Mouse (Mus musculus) thymus, postnatal 4 days (tissue): ENCODE results near the gene Ttll13.

Experiments used
- DNase-seq: peaks from one replicate; pipeline ENCODE4 v3.0.0; 2021

Gene Ttll13

GRCm38 (mm10) chr7:80246148-80246721 lies at the start of gene Ttll13:
TSS of gene Ttll13 (plus strand) at chr7:80246376.
- peak; percentile 98 for DNase-seq

- peak; percentile 57 for DNase-seq
Observed at GRCm38 (mm10) chr7:80197371-80197770, 48.8 kb upstream of the Ttll13 start.

DNA sequence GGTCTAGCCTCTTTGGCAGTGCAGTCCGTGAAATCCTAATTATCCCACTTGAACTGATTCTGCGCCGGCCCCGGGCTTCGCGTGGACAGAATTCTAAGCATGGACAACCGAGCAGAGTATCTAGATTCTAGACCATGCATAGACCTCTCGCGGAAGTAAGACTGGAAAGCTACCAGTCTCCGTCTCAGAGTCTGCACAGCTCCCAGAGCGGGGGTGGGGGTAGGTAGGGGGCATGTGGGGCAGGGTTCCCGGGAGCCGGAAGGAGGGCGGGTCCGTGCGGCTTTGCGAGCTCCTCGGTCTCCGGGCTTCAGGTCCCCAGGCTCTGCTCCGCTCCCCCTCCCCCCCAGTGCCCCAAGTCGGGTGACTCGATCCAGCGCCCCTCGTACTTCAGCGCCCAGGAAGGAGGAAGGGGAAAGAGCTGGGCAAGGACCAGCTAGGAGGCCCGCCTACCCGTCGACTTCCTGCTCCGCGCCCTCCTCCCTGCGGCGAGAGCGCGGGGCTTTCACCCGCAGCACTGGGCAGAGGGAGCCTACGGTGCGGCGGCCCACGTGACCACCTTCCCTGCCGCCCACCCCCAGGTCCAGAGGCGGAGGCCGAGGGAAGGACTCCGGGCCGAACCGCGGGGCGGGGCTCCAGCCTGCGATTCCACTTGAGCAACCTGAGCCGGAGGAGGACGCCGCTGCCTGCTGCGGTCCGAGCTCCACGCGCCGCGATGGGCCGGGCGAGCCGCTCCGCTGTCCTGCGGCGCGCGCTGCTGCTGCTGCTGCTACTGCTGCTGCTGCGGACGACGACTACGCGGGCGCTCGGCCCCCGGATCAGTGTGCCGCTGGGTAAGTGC lies 48.0 kb upstream of the Ttll13 start:
- DNase-seq = peak; percentile 77

DNA sequence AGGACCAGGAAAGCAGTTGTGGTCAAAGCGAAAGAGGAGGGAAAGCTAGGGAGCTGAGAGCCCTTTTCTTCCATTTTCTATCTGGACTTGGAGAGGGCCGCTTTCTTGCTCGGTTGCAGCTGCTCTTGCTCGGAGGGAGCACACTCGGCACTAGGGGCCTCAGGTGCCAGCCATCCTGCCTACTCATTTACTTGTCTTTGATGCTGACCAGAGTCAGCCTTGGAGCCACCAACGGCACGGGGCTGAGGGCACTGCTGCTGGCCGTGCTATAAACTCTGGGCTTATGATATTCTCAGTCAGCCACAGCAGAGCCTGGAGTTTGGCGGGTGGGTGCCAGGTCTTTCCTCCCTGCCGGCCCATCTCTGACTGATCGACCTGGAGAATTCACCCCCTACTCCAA lies 47.3 kb upstream of the Ttll13 start:
- DNase-seq = peak; percentile 58

DNA sequence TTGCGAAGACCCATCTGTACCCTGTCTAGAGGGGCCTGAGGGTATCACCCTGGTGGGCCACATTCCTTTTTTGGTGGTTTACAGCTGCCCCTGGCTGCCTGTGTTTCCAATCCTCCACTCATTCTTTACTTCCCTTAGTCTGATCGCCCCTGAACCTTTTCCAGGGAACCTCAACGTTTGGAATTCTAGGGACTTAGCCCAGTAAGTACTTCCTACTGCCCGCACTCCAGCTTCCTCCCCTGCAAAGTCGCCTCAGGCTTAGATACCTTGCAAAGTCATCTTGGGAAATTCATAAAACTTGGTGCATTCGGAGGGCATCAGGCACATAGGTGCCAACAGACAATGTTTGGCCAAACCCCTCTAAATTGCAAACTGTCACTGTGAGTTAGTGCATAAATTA lies 46.9 kb upstream of the Ttll13 start:
- no peak for DNase-seq

GRCm38 (mm10) chr7:80199851-80200587 lies 46.2 kb upstream of the Ttll13 start:
- no peak for DNase-seq

DNA sequence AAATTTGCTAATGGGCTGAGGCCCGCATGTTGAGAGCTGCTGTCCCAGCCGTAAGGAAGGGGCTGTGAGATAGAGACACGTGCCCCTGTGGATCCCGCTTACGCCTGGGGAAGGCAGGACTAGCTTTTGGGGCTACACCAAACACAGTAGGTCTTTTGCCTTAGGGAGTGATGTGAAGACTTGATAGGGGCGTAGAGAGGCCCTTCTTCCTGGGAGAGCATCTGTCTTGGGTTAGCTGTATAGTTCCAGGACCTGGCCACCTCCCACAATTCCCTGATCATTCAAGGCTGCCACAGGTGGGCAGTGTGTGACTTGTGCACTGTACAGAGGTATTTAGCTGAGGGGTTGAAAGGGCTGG lies 45.6 kb upstream of the Ttll13 start:
- DNase-seq = no peak

GRCm38 (mm10) chr7:80200963-80201539 lies 45.1 kb upstream of the Ttll13 start:
- no peak for DNase-seq

GRCm38 (mm10) chr7:80201888-80202540 lies 44.2 kb upstream of the Ttll13 start:
- no peak for DNase-seq

DNA sequence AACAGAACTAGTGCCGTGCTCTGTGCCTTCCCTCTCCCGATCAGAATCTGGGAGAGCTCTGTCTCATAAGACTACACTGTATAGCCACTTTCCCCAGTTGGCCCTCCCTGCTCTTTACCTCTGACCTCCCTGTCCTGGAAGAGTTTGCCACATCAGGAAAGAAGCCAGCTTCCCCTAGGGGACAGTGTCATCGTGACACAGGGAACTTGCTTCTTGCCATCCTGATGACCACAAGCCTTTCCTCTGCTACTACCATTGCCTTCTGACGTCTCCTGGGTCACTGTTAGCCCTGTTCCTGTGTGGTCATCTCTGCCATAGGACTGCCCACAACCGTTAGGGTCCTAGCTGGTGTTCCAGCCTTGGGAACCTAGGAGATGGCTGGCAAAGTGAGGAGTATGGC lies 43.2 kb upstream of the Ttll13 start:
- DNase-seq = no peak

GRCm38 (mm10) chr7:80203638-80204096 lies 42.5 kb upstream of the Ttll13 start:
- no peak for DNase-seq

- DNase-seq = no peak
Observed at GRCm38 (mm10) chr7:80204362-80204761, 41.8 kb upstream of the Ttll13 start.

DNA sequence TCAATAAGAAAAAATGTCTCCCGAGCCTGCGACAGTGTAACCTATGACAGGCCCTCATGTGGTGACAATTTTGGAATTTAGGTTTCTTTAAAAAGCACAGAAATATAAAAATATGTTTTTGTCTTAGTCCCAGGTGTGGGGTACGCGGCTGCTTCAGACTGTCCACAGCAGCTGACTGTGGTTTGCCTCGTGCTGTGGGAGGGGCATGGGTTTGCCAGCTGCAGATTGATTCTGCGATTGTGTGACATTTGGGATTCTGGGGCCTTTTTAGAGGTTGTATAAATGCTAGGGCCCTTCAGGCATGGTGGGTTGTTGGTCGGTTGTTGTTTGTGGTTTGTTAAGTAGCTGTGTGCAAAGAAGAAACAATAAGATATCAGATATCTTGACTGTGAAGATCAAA lies 41.2 kb upstream of the Ttll13 start:
- peak; percentile 67 for DNase-seq

- no peak for DNase-seq
Observed at GRCm38 (mm10) chr7:80205705-80206589, 40.2 kb upstream of the Ttll13 start.

DNA sequence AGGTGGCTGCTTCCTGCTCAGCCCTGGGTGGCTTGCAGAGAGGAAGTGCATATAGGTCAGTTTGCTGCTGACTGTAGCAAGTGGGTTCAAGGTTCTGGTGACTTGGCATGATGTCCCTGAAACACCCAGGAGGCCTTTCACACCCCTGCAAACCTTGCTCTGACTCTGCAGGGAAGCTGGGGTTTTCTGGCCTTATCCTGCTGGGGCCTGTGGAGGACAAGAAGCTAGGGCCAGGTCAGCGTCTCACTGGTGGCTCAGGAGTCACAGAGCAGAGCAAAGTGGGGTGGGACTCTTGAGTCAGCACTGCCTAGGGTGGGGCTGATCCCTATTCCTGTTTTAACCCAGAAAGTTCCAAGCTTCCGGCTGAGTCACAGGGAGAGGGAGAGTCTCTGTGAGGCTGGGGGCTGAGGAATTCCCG lies 38.9 kb upstream of the Ttll13 start:
- DNase-seq = no peak

DNA sequence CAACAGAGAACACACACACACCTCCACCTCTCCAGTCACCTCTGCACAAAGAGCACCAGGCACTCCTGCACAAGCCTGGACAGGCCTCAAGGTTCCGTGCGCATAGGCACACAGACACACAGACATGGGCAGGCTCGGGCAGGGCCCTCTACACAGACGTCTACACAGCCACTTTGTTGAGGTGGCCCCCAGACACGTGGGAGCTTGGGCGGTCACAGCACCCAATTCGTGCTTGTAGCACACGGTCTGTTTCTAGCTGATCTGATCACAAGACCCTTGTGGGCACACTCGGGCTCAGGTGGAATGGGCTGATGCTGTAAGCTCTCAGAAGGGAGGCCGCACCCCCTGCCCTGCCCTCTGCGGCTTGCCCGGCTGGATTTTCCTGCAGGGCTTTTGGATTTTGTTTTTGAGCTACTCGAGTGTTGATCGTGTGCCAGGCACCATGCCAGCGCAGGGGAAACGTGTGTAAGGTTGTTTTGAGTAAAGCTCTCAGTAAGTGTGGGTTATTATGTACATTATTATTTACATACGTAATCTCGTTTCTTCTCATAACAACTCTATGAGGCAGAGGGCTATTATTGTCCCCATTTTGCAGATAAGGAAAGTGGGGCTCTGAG lies 38.0 kb upstream of the Ttll13 start:
- no peak for DNase-seq

GRCm38 (mm10) chr7:80208738-80209430 lies 37.3 kb upstream of the Ttll13 start:
- DNase-seq = no peak

- DNase-seq = peak; percentile 61
Observed at GRCm38 (mm10) chr7:80209669-80210068, 36.5 kb upstream of the Ttll13 start.

DNA sequence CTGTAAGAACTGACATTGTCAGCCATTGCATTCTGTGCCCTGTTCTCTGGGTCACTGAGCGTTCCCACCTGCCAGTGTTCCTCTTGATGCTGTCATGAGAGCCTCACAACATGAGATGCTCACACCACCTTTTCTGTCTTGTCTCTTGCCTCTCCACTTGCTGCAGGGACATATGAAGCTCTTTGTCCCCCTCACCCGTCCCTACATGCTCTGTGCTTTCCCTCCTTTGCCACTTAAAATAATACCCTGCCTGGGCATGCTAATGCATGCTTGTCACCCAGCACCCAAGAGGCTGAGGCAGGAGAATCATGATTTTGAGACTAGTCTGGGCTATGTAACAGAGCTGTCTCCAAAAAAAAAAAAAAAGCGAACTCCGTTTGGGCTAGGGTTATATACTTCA lies 35.2 kb upstream of the Ttll13 start:
- DNase-seq = no peak

GRCm38 (mm10) chr7:80213604-80214003 lies 32.6 kb upstream of the Ttll13 start:
- no peak for DNase-seq

- no peak for DNase-seq
Observed at GRCm38 (mm10) chr7:80214459-80214858, 31.7 kb upstream of the Ttll13 start.
